In the genomic region with DNA sequence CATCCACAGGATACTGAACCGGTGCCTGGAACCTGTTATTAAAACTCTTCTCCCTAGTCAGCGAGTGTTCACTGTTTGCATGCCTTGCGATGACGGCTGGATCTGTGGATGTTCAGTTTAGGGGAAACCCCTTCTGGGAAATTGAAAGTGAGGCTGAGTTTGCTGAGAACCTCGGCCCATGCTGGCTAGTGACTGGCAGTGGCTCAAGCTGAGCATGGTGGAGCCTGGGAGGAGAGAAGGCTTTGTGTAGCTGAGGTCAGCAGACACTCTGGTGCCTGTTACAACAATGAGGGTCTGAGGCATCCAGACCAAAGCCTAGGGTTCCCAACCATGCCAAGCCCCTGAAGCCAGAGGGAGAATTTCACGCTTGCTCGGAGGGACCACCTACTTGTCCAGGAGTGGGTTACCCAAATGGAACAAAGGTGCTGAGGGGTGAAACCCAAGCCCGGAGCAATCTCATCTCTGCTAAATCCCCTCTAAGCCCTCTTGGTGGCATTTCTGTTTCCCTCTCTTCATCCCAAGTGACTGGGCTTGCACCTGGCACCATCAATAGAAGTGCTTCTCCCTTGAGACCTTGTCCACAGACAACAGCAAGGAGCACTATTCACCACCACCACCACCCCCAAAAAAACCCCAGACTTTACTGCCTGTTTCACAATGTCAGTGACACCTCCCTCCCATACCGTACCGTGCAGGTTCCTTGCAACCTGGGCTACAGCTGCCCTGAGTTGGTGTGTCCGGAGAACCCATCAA, we compare ENCODE assay signal across 13 mouse cellular contexts.
A peak's percentile ranks its signal among the peaks of the same experiment; 100 is the strongest.
DNase-seq lines count a peak whose midpoint lies in the region; ATAC-seq lines count a peak whose summit lies in the region.
"Had no signal": no experiment of that assay in that cellular context is flagged by ENCODE, and none has a peak within 500 bp of the region (broad histone marks: within the 10 kb centered on the region; RNA-seq: fewer than 3 reads in every experiment).

No protein-coding gene starts in this region.

- peaks cover 77% of the 10 kb centered on the region for H3K4me1 ChIP-seq in heart, embryonic 10.5 days
- H3K4me1 ChIP-seq in kidney, embryonic 16.5 days (ENCODE audit: insufficient read depth, low read length), result peaks cover 76% of the 10 kb centered on the region
- peaks cover 50% of the 10 kb centered on the region for H3K4me1 ChIP-seq in limb, embryonic 15.5 days

- H3K27me3 ChIP-seq in heart, embryonic 10.5 days (ENCODE audit: insufficient read depth, poor library complexity, severe bottlenecking), result no peaks in the 10 kb centered on the region
- H3K27me3 ChIP-seq in kidney, embryonic 16.5 days (ENCODE audit: insufficient read depth, low read length), result no peaks in the 10 kb centered on the region
- no peaks in the 10 kb centered on the region for H3K27me3 ChIP-seq in limb, embryonic 15.5 days
- H3K27me3 ChIP-seq: lung, embryonic 15.5 days; midbrain, embryonic 15.5 days had no signal

- H3K4me3 ChIP-seq in heart, embryonic 10.5 days, result peak overlapping the region; percentile 37
- H3K4me3 ChIP-seq in kidney, embryonic 16.5 days (ENCODE audit: low read length), result peak overlapping the region; percentile 49
- H3K4me3 ChIP-seq in limb, embryonic 15.5 days, result no peak overlapping the region
- H3K4me3 ChIP-seq: lung, embryonic 15.5 days; midbrain, embryonic 15.5 days had no signal

- peak overlapping the region; percentile 78 for H3K27ac ChIP-seq in heart, embryonic 10.5 days
- H3K27ac ChIP-seq in kidney, embryonic 16.5 days (ENCODE audit: low read length), result peak overlapping the region; percentile 84
- no peak overlapping the region for H3K27ac ChIP-seq in limb, embryonic 15.5 days
- H3K27ac ChIP-seq: lung, embryonic 15.5 days; midbrain, embryonic 15.5 days had no signal

- intact Hi-C loops in heart, postnatal 36 days (cut with DNase I), result no loop called here

- no peaks in the 10 kb centered on the region for H3K36me3 ChIP-seq in heart, embryonic 10.5 days
- no peaks in the 10 kb centered on the region for H3K36me3 ChIP-seq in kidney, embryonic 16.5 days (ENCODE audit: insufficient read depth, low read length)
- H3K36me3 ChIP-seq in limb, embryonic 15.5 days, result no peaks in the 10 kb centered on the region
- H3K36me3 ChIP-seq: lung, embryonic 15.5 days; midbrain, embryonic 15.5 days had no signal

- WGBS in heart, embryonic 10.5 days, result 55% methylated on average over 11 of the region's 11 CpGs
- 25% methylated on average over 11 of the region's 11 CpGs for WGBS in kidney, embryonic 16.5 days
- WGBS in limb, embryonic 15.5 days, result 46% methylated on average over 11 of the region's 11 CpGs

- DNase-seq in heart, embryonic 10.5 days (ENCODE audit: low spot score), result no peak
- no peak for DNase-seq in heart, postnatal 36 days
- DNase-seq in kidney, adult 8-10 months, result no peak
- peak; percentile 22 for DNase-seq in retina, postnatal 1 day
- no peak for DNase-seq in retina, embryonic 14.5 days (ENCODE audit: low spot score)
- DNase-seq in cerebellum, adult 8-10 months, result no peak
- DNase-seq: adrenal gland, postnatal 14 days; cerebellum, adult 11 months; layer of hippocampus, adult 9-11 months had no signal

- no peak for ATAC-seq in kidney, embryonic 16.5 days (ENCODE audit: low FRiP score, low TSS enrichment)
- ATAC-seq in limb, embryonic 15.5 days (ENCODE audit: insufficient number of reproducible peaks, low FRiP score, low TSS enrichment, low read depth), result no peak
- ATAC-seq: midbrain, embryonic 15.5 days had no signal

- peak overlapping the region; percentile 54 for H3K4me2 ChIP-seq in kidney, embryonic 16.5 days (replicated peaks; ENCODE audit: low read depth, low read length)
- peak overlapping the region; percentile 14; the same call in 1 of the 2 replicates for H3K4me2 ChIP-seq in limb, embryonic 15.5 days
- H3K4me2 ChIP-seq: lung, embryonic 15.5 days; midbrain, embryonic 15.5 days had no signal

- no peaks in the 10 kb centered on the region for H3K9me3 ChIP-seq in heart, embryonic 10.5 days
- no peaks in the 10 kb centered on the region for H3K9me3 ChIP-seq in kidney, embryonic 16.5 days (ENCODE audit: low read length)
- H3K9me3 ChIP-seq in limb, embryonic 15.5 days, result no peaks in the 10 kb centered on the region
- H3K9me3 ChIP-seq: lung, embryonic 15.5 days; midbrain, embryonic 15.5 days had no signal

- H3K9ac ChIP-seq in kidney, embryonic 16.5 days (replicated peaks; ENCODE audit: low read length), result peak overlapping the region; percentile 66
- H3K9ac ChIP-seq in limb, embryonic 15.5 days, result no peak overlapping the region
- H3K9ac ChIP-seq: lung, embryonic 15.5 days; midbrain, embryonic 15.5 days had no signal
